Mouse (Mus musculus) limb, embryonic 15.5 days (tissue): ENCODE results near the gene Fgf12. TPM values are rescaled to one million over a fixed set of nuclear protein-coding genes. Genes with fewer than 3 reads are reported as not detected.

ENCODE experiments used
- ATAC-seq: fragments of 200-750 bp; cut with Nextera tagmentation; 2 replicates; pipeline ENCODE4 v1.8.0; 2017; ENCODE audit warnings: low read depth, moderate TSS enrichment; ENCODE audit not compliant: insufficient number of reproducible peaks, low FRiP score, low TSS enrichment
- H3K27ac ChIP-seq: fragments of 300-500 bp; sonication (generic); 2 replicates; pipeline ENCODE4 v1.5.1; 2015; ENCODE audit warnings: moderate library complexity, mild to moderate bottlenecking, inconsistent platforms
- H3K27me3 ChIP-seq: fragments of 300-500 bp; sonication (generic); 2 replicates; pipeline ENCODE4 v1.6.1; 2015; ENCODE audit warnings: inconsistent platforms
- H3K36me3 ChIP-seq: fragments of 300-500 bp; sonication (generic); 2 replicates; pipeline ENCODE4 v1.6.1; 2015; ENCODE audit warnings: inconsistent platforms
- H3K4me1 ChIP-seq: fragments of 300-500 bp; sonication (generic); 2 replicates; pipeline ENCODE4 v1.6.1; 2015; ENCODE audit warnings: inconsistent platforms
- H3K4me2 ChIP-seq: fragments of 300-500 bp; sonication (generic); 2 replicates; pipeline ENCODE4 v1.6.1; 2015; ENCODE audit warnings: mild to moderate bottlenecking, inconsistent platforms
- H3K4me3 ChIP-seq: fragments of 300-500 bp; sonication (generic); 2 replicates; pipeline ENCODE4 v1.5.1; 2015; ENCODE audit warnings: mild to moderate bottlenecking, inconsistent platforms
- H3K9ac ChIP-seq: fragments of 300-500 bp; sonication (generic); 2 replicates; pipeline ENCODE4 v1.6.1; 2015; ENCODE audit warnings: inconsistent platforms
- H3K9me3 ChIP-seq: fragments of 300-500 bp; sonication (generic); 2 replicates; pipeline ENCODE4 v1.6.1; 2016; ENCODE audit warnings: inconsistent platforms
- WGBS: fragments of 180-500 bp; shearing (Covaris S2); methylation state at CpG from one replicate; pipeline ENCODE4 v1.1.7; 2015; 5-methylcytosine and 5-hydroxymethylcytosine counted together
- polyA plus RNA-seq: library from polyadenylated mRNA; unstranded; fragments of >200 nt; fragmentation: Nextera tagmentation; extraction: Ambion mirVana; gene quantifications from 2 replicates; pipeline ENCODE4 v1.2.1, GENCODE M21; 2015

Fgf12 gene
- polyA plus RNA-seq, 1 experiment from 2014 or later, result 7.3 TPM

- Histone ChIP-seq H3K27me3 (no peaks in the 10 kb centered on the region), H3K4me2 (peak overlapping the region; percentile 42), H3K9ac (no peak overlapping the region), H3K9me3 (no peaks in the 10 kb centered on the region), H3K36me3 (no peaks in the 10 kb centered on the region), H3K4me1 (peaks cover 3% of the 10 kb centered on the region; the same call in 1 of the 2 replicates), H3K4me3 (peak overlapping the region; percentile 25), H3K27ac (no peak overlapping the region)
- 0 out of 2 replicates have a peak, but pooled peaks have one; percentile 35 for ATAC-seq
- WGBS, result 33% methylated on average over 21 of the region's 21 CpGs
Measured at GRCm38 (mm10) chr16:28517596-28518524, 235.0 kb downstream of the Fgf12 start.

- WGBS, result 54% methylated on average over 6 of the region's 6 CpGs
- ATAC-seq, result no peak
Measured at GRCm38 (mm10) chr16:28512446-28512845, 240.4 kb downstream of the Fgf12 start.

GRCm38 (mm10) chr16:28511413-28511812 lies 241.5 kb downstream of the Fgf12 start:
- no peak for ATAC-seq
- Histone ChIP-seq H3K9me3 (no peaks in the 10 kb centered on the region), H3K4me3 (no peak overlapping the region), H3K27ac (no peak overlapping the region), H3K27me3 (no peaks in the 10 kb centered on the region), H3K9ac (no peak overlapping the region), H3K36me3 (no peaks in the 10 kb centered on the region), H3K4me1 (no peaks in the 10 kb centered on the region), H3K4me2 (no peak overlapping the region)
- WGBS, result 43% methylated on average over 5 of the region's 5 CpGs

More at GRCm38 (mm10) chr16:28512446-28512845, 240.4 kb downstream of the Fgf12 start:
- no peaks in the 10 kb centered on the region for H3K9me3 ChIP-seq
- no peak overlapping the region for H3K9ac ChIP-seq
- H3K4me3 ChIP-seq, result no peak overlapping the region
- no peak overlapping the region for H3K4me2 ChIP-seq
- H3K27me3 ChIP-seq, result no peaks in the 10 kb centered on the region
- no peaks in the 10 kb centered on the region for H3K36me3 ChIP-seq
- H3K27ac ChIP-seq, result no peak overlapping the region
- no peaks in the 10 kb centered on the region for H3K4me1 ChIP-seq

- 86% methylated on average over 12 of the region's 12 CpGs for WGBS
- no peak for ATAC-seq
- H3K36me3 ChIP-seq, result no peaks in the 10 kb centered on the region
- no peaks in the 10 kb centered on the region for H3K4me1 ChIP-seq
- no peak overlapping the region for H3K4me2 ChIP-seq
- no peaks in the 10 kb centered on the region for H3K9me3 ChIP-seq
- no peaks in the 10 kb centered on the region for H3K27me3 ChIP-seq
- no peak overlapping the region for H3K4me3 ChIP-seq
- H3K27ac ChIP-seq, result no peak overlapping the region
- no peak overlapping the region for H3K9ac ChIP-seq
Measured at GRCm38 (mm10) chr16:28497971-28498607, 254.8 kb downstream of the Fgf12 start.

- H3K4me1 ChIP-seq, result no peaks in the 10 kb centered on the region
- no peak overlapping the region for H3K27ac ChIP-seq
- 22% methylated on average over 6 of the region's 6 CpGs for WGBS
- no peaks in the 10 kb centered on the region for H3K36me3 ChIP-seq
- no peaks in the 10 kb centered on the region for H3K9me3 ChIP-seq
- H3K27me3 ChIP-seq, result peaks cover 9% of the 10 kb centered on the region; the same call in 1 of the 2 replicates
- no peak overlapping the region for H3K4me3 ChIP-seq
- no peak overlapping the region for H3K4me2 ChIP-seq
- H3K9ac ChIP-seq, result no peak overlapping the region
- no peak for ATAC-seq
Measured at GRCm38 (mm10) chr16:28491711-28492110, 261.2 kb downstream of the Fgf12 start.

GRCm38 (mm10) chr16:28490515-28490914 lies 262.4 kb downstream of the Fgf12 start:
- Histone ChIP-seq H3K9me3 (no peaks in the 10 kb centered on the region), H3K4me3 (no peak overlapping the region), H3K27me3 (peaks cover 9% of the 10 kb centered on the region; the same call in 1 of the 2 replicates), H3K9ac (no peak overlapping the region), H3K36me3 (no peaks in the 10 kb centered on the region), H3K4me2 (no peak overlapping the region), H3K27ac (no peak overlapping the region), H3K4me1 (no peaks in the 10 kb centered on the region)
- ATAC-seq, result no peak
- 8% methylated on average over 6 of the region's 6 CpGs for WGBS

- no peak overlapping the region for H3K9ac ChIP-seq
- no peak overlapping the region for H3K4me2 ChIP-seq
- no peaks in the 10 kb centered on the region for H3K9me3 ChIP-seq
- H3K4me1 ChIP-seq, result no peaks in the 10 kb centered on the region
- ATAC-seq, result no peak
- no peaks in the 10 kb centered on the region for H3K36me3 ChIP-seq
- H3K27ac ChIP-seq, result no peak overlapping the region
- H3K27me3 ChIP-seq, result no peaks in the 10 kb centered on the region
- no peak overlapping the region for H3K4me3 ChIP-seq
- WGBS, result 72% methylated on average over 3 of the region's 3 CpGs
Measured at GRCm38 (mm10) chr16:28484920-28485319, 267.9 kb downstream of the Fgf12 start.

- Histone ChIP-seq H3K4me1 (no peaks in the 10 kb centered on the region), H3K27me3 (no peaks in the 10 kb centered on the region), H3K9me3 (no peaks in the 10 kb centered on the region), H3K4me3 (no peak overlapping the region), H3K36me3 (no peaks in the 10 kb centered on the region), H3K9ac (no peak overlapping the region), H3K4me2 (no peak overlapping the region), H3K27ac (no peak overlapping the region)
- no peak for ATAC-seq
- WGBS, result 90% methylated on average over 2 of the region's 2 CpGs
Measured at GRCm38 (mm10) chr16:28479022-28479421, 273.8 kb downstream of the Fgf12 start.

GRCm38 (mm10) chr16:28476651-28477050 lies 276.2 kb downstream of the Fgf12 start:
- Histone ChIP-seq H3K27ac (no peak overlapping the region), H3K9me3 (no peaks in the 10 kb centered on the region), H3K9ac (no peak overlapping the region), H3K27me3 (no peaks in the 10 kb centered on the region), H3K4me3 (no peak overlapping the region), H3K36me3 (no peaks in the 10 kb centered on the region), H3K4me2 (no peak overlapping the region), H3K4me1 (no peaks in the 10 kb centered on the region)
- ATAC-seq, result no peak
- 95% methylated on average over 4 of the region's 4 CpGs for WGBS

GRCm38 (mm10) chr16:28475553-28475952 lies 277.3 kb downstream of the Fgf12 start:
- H3K4me2 ChIP-seq, result no peak overlapping the region
- H3K9me3 ChIP-seq, result no peaks in the 10 kb centered on the region
- no peak overlapping the region for H3K27ac ChIP-seq
- whole genome bisulfite sequencing, result 62% methylated on average over 1 of the region's 1 CpGs
- H3K36me3 ChIP-seq, result no peaks in the 10 kb centered on the region
- no peak for ATAC-seq
- H3K9ac ChIP-seq, result no peak overlapping the region
- no peaks in the 10 kb centered on the region for H3K27me3 ChIP-seq
- H3K4me1 ChIP-seq, result no peaks in the 10 kb centered on the region
- no peak overlapping the region for H3K4me3 ChIP-seq

- Histone ChIP-seq H3K36me3 (no peaks in the 10 kb centered on the region), H3K4me3 (no peak overlapping the region), H3K9me3 (no peaks in the 10 kb centered on the region), H3K27ac (no peak overlapping the region), H3K4me2 (no peak overlapping the region), H3K9ac (no peak overlapping the region), H3K4me1 (no peaks in the 10 kb centered on the region), H3K27me3 (no peaks in the 10 kb centered on the region)
- WGBS, result 75% methylated on average over 3 of the region's 3 CpGs
- no peak for ATAC-seq
Measured at GRCm38 (mm10) chr16:28454821-28455220, 298.0 kb downstream of the Fgf12 start.

GRCm38 (mm10) chr16:28447114-28447455 lies 305.8 kb downstream of the Fgf12 start:
- peak overlapping the region; percentile 68 for H3K4me3 ChIP-seq
- peaks cover 30% of the 10 kb centered on the region; the same call in 1 of the 2 replicates for H3K27me3 ChIP-seq
- H3K4me1 ChIP-seq, result peaks cover 23% of the 10 kb centered on the region; the same call in 1 of the 2 replicates
- H3K9me3 ChIP-seq, result no peaks in the 10 kb centered on the region
- no peak for ATAC-seq
- no peaks in the 10 kb centered on the region for H3K36me3 ChIP-seq
- peak overlapping the region; percentile 97 for H3K4me2 ChIP-seq
- H3K9ac ChIP-seq, result peak overlapping the region; percentile 64
- peak overlapping the region; percentile 85; the same call in 1 of the 2 replicates for H3K27ac ChIP-seq
- WGBS, result 1% methylated on average over 4 of the region's 6 CpGs
